Mouse (Mus musculus): ENCODE measurements at regions not wholly inside any gene's neighbourhood (a gene's known extent, or its start where the extent isn't known, plus 50 kb on each side); places are given as distances from the start of the nearest gene placed in this dataset.

DNA sequence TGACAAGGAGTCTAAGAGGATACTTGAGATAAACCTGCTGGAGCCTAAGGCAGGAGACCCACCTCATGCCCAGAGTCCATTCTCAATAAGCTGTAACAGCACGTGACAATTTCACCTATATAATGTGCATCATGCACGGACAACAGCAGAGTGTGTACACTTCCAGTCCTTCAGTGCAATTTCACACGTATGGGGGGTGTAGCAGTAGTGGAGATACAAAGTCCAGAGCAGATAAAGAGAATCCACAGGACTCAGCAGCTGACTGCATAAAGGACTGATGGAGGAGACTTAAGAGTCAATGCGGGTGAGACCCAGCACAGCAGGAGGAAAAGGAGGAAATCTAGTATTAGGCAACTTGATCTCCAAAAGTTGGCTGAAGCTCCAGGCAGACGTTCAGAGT lies 192.7 kb upstream of the Egln3 start:
- no peak for TF ChIP-seq GATA4 (IDR thresholded peaks at IDR 0.05; ENCODE audit: insufficient replicate concordance, low read length)

DNA sequence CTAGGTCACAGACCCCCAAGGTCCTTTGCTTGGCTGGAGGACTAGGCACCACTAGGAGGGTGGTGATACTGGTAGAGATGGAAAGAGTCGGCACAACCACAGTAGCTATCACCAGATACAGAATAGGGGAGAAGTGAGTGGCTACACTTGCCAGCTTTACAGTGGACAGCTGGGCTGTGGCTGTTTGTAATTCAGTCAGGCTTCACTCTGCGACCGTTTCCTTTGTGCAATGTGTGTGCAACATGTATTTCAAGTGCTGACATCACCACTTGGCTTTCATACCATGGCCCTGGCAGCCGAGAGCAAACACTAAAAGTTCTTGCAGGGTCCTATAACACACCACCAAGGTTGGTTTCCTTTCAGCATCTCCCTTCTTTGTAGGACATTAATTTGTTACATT lies 181.7 kb upstream of the Egln3 start:
- TF ChIP-seq GATA4 (IDR thresholded peaks at IDR 0.05; ENCODE audit: insufficient replicate concordance, low read length), result no peak

DNA sequence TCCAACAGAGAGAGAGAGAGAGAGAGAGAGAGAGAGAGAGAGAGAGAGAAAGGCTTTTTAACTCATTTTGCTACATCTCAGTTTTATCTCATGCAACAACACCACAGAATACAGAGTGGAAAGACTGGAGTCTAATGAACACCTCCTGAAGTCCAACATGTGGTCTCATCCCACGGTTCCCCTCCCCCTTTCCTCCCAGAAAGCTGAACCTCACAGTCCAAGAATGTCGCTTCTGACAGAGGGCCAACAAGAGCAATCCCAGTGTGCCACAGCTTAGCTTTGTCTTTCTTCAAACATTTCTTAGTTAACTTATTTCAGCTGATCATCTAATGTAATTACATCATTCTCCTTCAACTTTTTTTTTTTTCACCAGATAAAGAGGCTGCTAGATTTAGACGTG lies 180.5 kb upstream of the Egln3 start:
- TF ChIP-seq GATA4 (IDR thresholded peaks at IDR 0.05; ENCODE audit: insufficient replicate concordance, low read length), result no peak

DNA sequence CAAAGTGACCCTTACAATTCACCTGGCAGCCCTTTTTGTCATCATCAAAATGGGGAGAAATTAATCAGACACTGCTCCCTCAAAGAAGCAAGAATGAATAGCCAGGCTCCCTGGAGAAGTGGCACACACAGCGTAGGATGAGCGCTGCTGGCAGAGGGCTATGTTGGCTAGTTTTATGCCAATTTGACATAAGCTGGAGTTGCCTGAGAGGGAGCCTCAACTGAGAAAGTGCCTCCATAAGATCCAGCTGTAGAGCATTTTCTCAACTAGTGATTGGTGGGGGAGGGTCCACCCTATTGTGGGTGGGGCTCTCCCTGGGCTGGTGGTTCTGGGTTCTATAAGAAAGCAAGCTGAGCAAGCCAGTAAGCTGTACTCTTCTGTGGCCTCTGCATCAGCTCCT lies 179.3 kb upstream of the Egln3 start:
- TF ChIP-seq GATA4 (IDR thresholded peaks at IDR 0.05; ENCODE audit: insufficient replicate concordance, low read length), result no peak

DNA sequence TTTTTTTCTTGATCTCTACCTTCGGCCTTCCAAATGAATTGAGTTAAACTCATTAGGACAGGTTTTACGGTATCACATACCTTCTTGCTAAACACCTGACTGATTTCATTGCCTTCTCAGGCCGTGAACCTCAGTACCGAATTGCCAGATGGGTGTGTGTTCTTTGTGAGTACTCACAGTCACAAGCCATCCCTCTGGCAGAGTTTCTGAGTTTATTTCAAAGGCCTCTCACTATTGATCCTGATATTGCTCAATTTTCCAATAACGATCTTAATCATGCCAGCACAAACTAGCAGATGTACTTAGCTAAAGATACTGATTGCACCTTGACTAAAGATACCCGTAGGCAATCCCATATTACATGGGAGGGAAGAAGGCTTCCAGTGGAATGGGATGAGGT lies 178.4 kb upstream of the Egln3 start:
- peak; percentile 62; the same call in 1 of the 2 replicates for TF ChIP-seq GATA4 (IDR thresholded peaks at IDR 0.05; ENCODE audit: insufficient replicate concordance, low read length)

DNA sequence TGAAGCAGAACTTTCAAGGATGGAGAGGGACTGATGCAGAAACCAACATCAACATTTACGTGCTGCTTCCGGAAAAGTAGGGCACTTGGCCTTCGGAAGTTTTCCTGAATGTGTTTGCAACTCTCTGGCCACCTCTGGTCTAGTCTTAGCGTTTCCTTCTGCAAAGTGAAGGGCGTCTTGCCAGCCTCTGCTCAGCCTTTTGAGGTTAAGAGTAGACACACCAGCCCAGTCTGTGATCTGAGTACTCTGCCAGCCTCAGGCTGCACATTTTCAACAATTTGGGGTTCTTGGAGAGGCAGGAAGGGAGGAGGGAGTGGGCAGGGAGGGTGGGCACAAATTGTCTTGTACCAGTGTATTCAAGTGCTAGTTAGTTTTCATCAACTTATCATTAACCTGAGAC lies 176.7 kb upstream of the Egln3 start:
- TF ChIP-seq GATA4 (IDR thresholded peaks at IDR 0.05; ENCODE audit: insufficient replicate concordance, low read length), result no peak

DNA sequence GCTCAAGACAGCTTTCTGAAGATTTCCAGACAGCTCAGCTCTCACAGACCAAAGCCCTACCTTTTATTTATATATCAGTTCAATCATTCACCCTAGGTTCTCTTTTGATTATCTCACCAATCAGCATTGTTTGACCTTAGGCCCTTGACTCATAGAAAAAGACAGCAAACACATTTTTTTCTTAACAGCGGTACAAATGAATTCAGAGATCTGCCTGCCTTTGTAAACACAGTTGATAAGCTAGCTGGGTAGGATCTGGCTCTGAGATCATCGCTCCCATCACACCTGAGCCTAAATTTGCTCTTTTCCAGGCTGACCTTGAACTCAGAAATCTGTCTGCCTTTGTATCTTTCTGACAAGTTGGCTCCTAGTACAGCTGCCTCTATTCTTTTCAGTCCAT lies 174.9 kb upstream of the Egln3 start:
- peak; percentile 64; the same call in 1 of the 2 replicates for TF ChIP-seq GATA4 (IDR thresholded peaks at IDR 0.05; ENCODE audit: insufficient replicate concordance, low read length)

DNA sequence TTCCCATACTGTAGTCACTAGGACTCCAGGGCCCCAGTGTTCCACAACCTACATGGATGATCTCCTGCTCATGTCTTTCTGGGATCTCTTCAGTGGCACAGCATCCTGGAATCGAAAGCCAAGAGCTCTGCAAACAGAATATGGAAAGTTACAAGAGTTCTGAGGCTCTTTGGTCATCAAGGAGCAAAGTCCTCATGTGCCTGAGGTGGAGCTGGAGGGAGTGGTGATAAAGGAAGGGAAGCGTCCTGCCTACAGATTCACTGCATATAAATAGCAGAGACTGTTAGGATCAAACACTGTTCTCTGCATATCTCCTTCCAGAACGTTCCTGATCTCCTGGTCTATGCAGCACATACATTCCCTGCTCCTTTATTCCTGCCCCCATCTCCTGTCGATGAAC lies 170.4 kb upstream of the Egln3 start:
- no peak for TF ChIP-seq GATA4 (IDR thresholded peaks at IDR 0.05; ENCODE audit: insufficient replicate concordance, low read length)

DNA sequence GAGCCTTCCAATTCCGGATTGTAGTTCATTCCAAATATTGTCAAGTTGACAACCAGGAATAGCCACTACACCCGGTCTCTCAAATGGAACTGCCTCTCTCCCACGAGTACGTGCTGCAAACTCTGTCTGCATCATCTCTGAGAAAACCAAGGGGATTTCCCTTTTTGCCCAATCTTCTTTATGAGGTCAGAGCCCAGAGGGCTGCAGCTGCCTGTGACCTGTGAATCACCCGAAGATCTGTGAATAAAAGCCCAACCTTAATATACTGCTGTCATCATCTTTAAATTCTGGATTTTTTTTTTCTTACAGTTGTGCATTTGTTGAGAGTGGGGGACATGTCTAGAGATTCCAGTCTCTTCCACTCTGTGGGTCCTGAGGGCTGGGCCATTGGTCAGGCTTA lies 165.6 kb upstream of the Egln3 start:
- TF ChIP-seq GATA4 (IDR thresholded peaks at IDR 0.05; ENCODE audit: insufficient replicate concordance, low read length), result no peak

DNA sequence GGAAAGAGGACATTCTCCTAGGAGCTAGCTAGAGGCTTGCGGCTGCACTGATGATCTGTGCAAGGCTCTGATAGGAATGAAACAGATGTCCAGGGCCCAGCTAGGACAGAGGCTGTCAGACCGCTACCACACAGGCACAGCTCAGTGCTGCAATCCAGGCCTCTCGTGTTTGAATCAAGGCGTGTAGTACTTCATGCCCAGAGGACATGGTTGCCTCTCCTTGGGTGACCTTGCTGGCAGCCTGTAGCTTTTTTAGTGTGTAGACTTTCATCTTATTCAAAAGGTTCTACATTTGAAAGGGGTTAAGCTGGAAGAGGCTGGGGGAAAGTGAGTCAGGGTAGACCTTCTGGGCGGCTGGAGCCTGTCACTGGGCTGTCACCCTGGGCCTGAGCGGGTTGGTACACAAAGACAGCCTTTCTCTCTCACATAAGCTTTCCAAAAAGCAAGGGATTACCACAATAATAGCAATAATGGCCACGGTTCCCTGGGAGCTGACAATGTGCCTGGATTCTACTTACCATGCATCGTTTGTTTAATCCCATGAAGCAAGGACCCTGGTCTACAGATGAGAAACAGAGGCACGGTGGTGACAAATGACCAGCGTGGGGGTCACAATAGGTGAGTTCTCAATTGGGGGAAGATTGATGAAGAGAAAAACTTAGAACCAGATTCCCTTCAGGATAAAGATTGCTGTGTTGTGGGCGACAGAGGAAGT lies 160.9 kb upstream of the Egln3 start:
- no peak for TF ChIP-seq GATA4 (IDR thresholded peaks at IDR 0.05; ENCODE audit: insufficient replicate concordance, low read length)

DNA sequence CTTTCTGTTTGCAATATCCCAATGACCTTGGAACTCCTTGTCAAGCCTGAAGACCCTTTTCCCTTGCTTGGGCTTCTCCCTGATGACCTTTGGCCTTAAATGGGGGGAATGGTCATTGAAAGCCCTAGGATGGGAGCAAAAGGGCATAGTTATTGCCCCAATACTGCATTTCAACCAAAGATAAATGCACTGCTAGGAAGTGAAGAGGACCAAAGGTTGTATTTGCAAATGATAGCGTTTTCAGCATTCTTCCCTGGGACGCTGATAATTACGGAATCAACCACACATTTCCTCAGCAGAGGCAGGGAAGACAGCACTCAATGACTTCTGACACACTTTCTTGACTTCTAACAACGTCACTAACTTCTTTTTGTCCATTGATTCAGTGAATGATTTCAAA lies 158.1 kb upstream of the Egln3 start:
- TF ChIP-seq GATA4 (IDR thresholded peaks at IDR 0.05; ENCODE audit: insufficient replicate concordance, low read length), result peak; percentile 71; the same call in 1 of the 2 replicates

DNA sequence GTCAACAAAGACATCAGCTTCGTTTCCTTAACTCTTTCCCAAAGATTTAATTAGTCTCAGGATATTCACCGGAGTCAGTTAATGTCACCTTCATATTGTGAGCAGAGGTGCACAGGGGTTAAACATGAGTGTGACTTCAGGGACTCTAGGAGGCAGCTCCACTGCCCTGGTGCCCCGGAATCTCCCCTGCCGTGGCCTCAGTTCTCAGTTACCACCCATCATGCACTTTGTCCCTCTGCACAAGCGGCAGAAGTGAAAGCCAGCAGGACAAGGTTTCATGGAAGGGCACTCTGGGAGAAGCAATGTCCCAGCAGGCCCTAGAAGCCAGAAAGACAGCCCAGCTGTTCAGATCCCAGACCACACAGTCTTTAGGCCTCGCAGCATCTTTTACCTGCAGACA lies 150.5 kb upstream of the Egln3 start:
- TF ChIP-seq GATA4 (IDR thresholded peaks at IDR 0.05; ENCODE audit: insufficient replicate concordance, low read length), result no peak

DNA sequence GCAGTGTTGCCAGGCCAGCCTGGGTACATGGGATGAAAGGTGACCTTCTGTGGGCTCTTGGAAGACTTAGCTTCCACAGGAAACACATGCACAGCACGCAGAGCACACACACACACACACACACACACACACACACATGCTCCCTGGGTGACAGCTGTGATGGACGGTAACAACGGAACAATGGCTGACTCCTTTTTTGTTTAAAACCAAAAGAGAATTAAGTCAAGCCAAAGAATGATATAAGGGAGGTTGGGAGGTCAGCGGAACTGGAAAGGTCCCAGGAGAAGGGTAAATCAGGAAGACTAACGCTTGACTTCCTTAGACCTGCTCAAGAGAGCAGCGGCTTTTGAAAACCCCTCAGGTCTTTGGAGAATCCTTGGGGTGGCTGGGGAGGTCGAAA lies 150.0 kb upstream of the Egln3 start:
- no peak for TF ChIP-seq GATA4 (IDR thresholded peaks at IDR 0.05; ENCODE audit: insufficient replicate concordance, low read length)

DNA sequence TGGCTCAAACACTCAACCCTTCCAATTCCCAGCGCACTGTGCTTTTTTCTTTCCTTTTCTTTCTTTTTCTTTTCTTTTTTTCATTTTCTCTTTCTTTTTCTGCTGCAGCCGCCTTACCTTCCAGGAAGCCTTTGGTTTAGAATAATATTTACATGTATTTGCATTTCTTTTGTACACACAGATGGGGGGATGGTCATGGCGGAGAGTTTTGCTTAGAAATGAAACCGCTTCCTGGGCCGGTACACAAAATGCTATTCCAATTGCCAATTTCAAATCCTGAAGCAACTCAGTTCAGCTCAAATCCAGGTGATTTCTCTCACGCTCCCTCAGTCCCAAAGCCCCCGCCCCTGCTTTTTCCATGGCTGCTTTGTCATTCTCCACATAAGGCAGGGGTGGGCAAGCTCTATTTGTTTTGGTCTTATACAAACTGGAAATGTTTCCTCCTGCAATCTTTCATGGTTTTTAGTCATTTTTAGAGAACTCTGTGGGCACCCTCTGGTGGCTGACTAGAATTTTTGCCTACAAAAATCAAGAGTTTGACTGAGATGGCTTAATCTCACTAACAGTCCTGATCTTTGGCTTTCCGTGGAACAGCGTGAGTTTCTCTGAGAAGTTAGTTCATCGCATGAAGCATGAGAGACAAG lies 149.4 kb upstream of the Egln3 start:
- TF ChIP-seq GATA4 (IDR thresholded peaks at IDR 0.05; ENCODE audit: insufficient replicate concordance, low read length), result no peak

DNA sequence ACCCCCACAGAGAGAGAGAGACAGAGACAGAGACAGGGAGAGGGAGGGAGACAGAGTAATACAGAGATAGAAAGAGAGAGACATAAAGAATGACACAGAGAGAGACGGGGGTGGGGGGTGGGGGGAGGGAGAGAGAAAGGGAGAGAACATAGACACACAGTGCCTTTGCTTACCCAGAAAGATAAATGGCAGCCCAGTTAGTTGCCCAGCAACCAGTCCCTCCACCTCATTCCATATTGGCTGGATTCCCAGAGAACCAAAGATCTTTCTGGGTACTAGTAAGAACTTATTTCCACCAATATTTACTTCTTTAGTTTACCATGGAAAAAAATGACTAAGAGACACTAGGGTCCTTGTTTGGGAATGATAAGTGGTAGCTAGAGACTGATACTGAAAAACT lies 146.6 kb upstream of the Egln3 start:
- TF ChIP-seq GATA4 (IDR thresholded peaks at IDR 0.05; ENCODE audit: insufficient replicate concordance, low read length), result no peak

DNA sequence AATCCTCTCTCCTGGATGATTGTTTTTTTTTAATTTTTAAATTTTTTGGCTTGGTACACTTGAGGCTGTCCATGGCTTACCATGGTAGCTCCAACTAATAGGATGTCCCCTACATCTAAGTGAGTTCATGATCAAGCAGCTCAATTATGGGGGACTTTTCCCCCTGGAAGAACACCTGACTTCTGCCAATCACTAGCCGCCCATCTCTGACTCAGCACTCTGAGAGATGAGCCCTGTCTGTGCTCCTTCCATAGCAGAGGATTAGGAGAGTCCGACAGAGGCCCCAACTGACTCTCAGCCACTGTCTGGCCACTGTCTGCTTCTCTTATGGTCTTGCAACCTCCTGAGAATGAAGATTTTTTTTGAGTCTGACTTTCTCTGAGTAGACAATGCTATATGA lies 145.7 kb upstream of the Egln3 start:
- no peak for TF ChIP-seq GATA4 (IDR thresholded peaks at IDR 0.05; ENCODE audit: insufficient replicate concordance, low read length)

DNA sequence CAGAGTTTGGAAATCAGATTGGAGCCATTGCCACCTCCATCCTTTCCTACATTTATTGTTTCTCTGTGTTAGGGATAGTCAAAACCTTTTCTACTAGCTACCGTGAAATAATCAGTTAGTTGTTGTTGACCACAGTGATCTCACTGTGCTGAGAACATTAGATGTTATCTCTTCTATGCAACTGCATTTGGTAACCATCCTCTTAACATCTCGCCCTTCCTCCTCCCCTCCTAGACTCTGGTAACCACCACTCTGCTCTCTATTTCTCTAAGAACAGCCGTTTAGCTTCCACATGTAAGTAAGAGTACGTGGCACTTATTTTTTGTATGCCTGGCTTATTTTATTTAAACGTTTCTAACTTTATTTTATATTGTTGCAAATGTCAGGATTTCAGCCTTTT lies 139.8 kb upstream of the Egln3 start:
- no peak for TF ChIP-seq GATA4 (IDR thresholded peaks at IDR 0.05; ENCODE audit: insufficient replicate concordance, low read length)

Data from liver, adult (tissue).